Mouse (Mus musculus) stomach, embryonic 15.5 days (tissue): ENCODE measurements around the gene Ccdc22. TPM values are rescaled to one million over a fixed set of nuclear protein-coding genes. Genes with fewer than 3 reads are reported as not detected.

Experiments used
- ATAC-seq: fragments of 200-750 bp; cut with Nextera tagmentation; 2 replicates; pipeline ENCODE4 v1.8.0; 2017; ENCODE audit warnings: low read depth, moderate number of reproducible peaks, moderate TSS enrichment; ENCODE audit not compliant: insufficient read depth, low FRiP score
- H3K27ac ChIP-seq: fragments of 300-500 bp; sonication (generic); 2 replicates; pipeline ENCODE4 v1.5.1; 2015; ENCODE audit warnings: mild to moderate bottlenecking, inconsistent platforms
- H3K27me3 ChIP-seq: fragments of 300-500 bp; sonication (generic); replicated peaks from 2 replicates; pipeline ENCODE4 v1.6.1; 2015; ENCODE audit warnings: inconsistent platforms
- H3K36me3 ChIP-seq: fragments of 300-500 bp; sonication (generic); 2 replicates; pipeline ENCODE4 v1.6.1; 2015; ENCODE audit warnings: inconsistent platforms
- H3K4me1 ChIP-seq: fragments of 300-500 bp; sonication (generic); 2 replicates; pipeline ENCODE4 v1.6.1; 2015; ENCODE audit warnings: inconsistent platforms
- H3K4me2 ChIP-seq: fragments of 300-500 bp; sonication (generic); 2 replicates; pipeline ENCODE4 v1.6.1; 2015; ENCODE audit warnings: mild to moderate bottlenecking, inconsistent platforms
- H3K4me3 ChIP-seq: fragments of 300-500 bp; sonication (generic); replicated peaks from 2 replicates; pipeline ENCODE4 v1.5.1; 2015; ENCODE audit warnings: inconsistent platforms
- H3K9ac ChIP-seq: fragments of 300-500 bp; sonication (generic); 2 replicates; pipeline ENCODE4 v1.6.1; 2015; ENCODE audit warnings: inconsistent platforms
- H3K9me3 ChIP-seq: fragments of 300-500 bp; sonication (generic); 2 replicates; pipeline ENCODE4 v1.6.1; 2016; ENCODE audit warnings: inconsistent platforms
- WGBS: fragments of 180-500 bp; shearing (Covaris S2); methylation state at CpG from one replicate; pipeline ENCODE4 v1.1.7; 2015; 5-methylcytosine and 5-hydroxymethylcytosine counted together
- polyA plus RNA-seq: library from polyadenylated mRNA; unstranded; fragments of >200 nt; fragmentation: Nextera tagmentation; extraction: Ambion mirVana; gene quantifications from 2 replicates; pipeline ENCODE4 v1.2.1, GENCODE M21; 2015

Ccdc22 gene
- polyA plus RNA-seq, 1 experiment from 2014 or later: 28.0 TPM

- Histone ChIP-seq H3K4me1 (peaks cover 3% of the 10 kb centered on the region; the same call in 1 of the 2 replicates), H3K36me3 (no peaks in the 10 kb centered on the region), H3K9ac (no peak overlapping the region), H3K4me3 (no peak overlapping the region), H3K27ac (no peak overlapping the region), H3K9me3 (no peaks in the 10 kb centered on the region), H3K4me2 (no peak overlapping the region), H3K27me3 (no peaks in the 10 kb centered on the region)
- no peak for ATAC-seq
- 81% methylated on average over 9 of the region's 9 CpGs for WGBS
Observed at GRCm38 (mm10) chrX:7571565-7572136, 33.7 kb downstream of the Ccdc22 start.

GRCm38 (mm10) chrX:7570481-7571175, 34.7 kb downstream of the Ccdc22 start:
- Histone ChIP-seq H3K9ac (no peak overlapping the region), H3K4me3 (no peak overlapping the region), H3K27ac (no peak overlapping the region), H3K4me1 (peaks cover 3% of the 10 kb centered on the region; the same call in 1 of the 2 replicates), H3K4me2 (no peak overlapping the region), H3K27me3 (no peaks in the 10 kb centered on the region), H3K36me3 (no peaks in the 10 kb centered on the region), H3K9me3 (no peaks in the 10 kb centered on the region)
- ATAC-seq: no peak
- 64% methylated on average over 7 of the region's 7 CpGs for WGBS

- Histone ChIP-seq H3K9me3 (no peaks in the 10 kb centered on the region), H3K4me3 (no peak overlapping the region), H3K27me3 (no peaks in the 10 kb centered on the region), H3K4me2 (no peak overlapping the region), H3K4me1 (no peaks in the 10 kb centered on the region; the same call in 1 of the 2 replicates), H3K36me3 (no peaks in the 10 kb centered on the region), H3K27ac (no peak overlapping the region), H3K9ac (no peak overlapping the region)
- WGBS: 68% methylated on average over 9 of the region's 9 CpGs
- ATAC-seq: no peak
Observed at GRCm38 (mm10) chrX:7567491-7567890, 37.8 kb downstream of the Ccdc22 start.

GRCm38 (mm10) chrX:7566352-7566751, 39.0 kb downstream of the Ccdc22 start:
- H3K4me1 ChIP-seq: no peaks in the 10 kb centered on the region; the same call in 1 of the 2 replicates
- no peaks in the 10 kb centered on the region for H3K9me3 ChIP-seq
- no peak for ATAC-seq
- 86% methylated on average over 6 of the region's 6 CpGs for WGBS
- no peaks in the 10 kb centered on the region for H3K36me3 ChIP-seq
- H3K4me3 ChIP-seq: no peak overlapping the region
- no peak overlapping the region for H3K4me2 ChIP-seq
- H3K27me3 ChIP-seq: no peaks in the 10 kb centered on the region
- no peak overlapping the region for H3K9ac ChIP-seq
- H3K27ac ChIP-seq: no peak overlapping the region

- Histone ChIP-seq H3K9ac (no peak overlapping the region), H3K36me3 (no peaks in the 10 kb centered on the region), H3K27me3 (no peaks in the 10 kb centered on the region), H3K9me3 (no peaks in the 10 kb centered on the region), H3K4me3 (no peak overlapping the region), H3K27ac (no peak overlapping the region), H3K4me2 (no peak overlapping the region), H3K4me1 (no peaks in the 10 kb centered on the region)
- ATAC-seq: no peak
- WGBS: 30% methylated on average over 2 of the region's 2 CpGs
Observed at GRCm38 (mm10) chrX:7563076-7563475, 42.2 kb downstream of the Ccdc22 start.

- no peak overlapping the region for H3K9ac ChIP-seq
- H3K36me3 ChIP-seq: no peaks in the 10 kb centered on the region
- no peak for ATAC-seq
- no peak overlapping the region for H3K27ac ChIP-seq
- H3K27me3 ChIP-seq: no peaks in the 10 kb centered on the region
- H3K4me3 ChIP-seq: no peak overlapping the region
- no peak overlapping the region for H3K4me2 ChIP-seq
- H3K9me3 ChIP-seq: no peaks in the 10 kb centered on the region
- H3K4me1 ChIP-seq: no peaks in the 10 kb centered on the region
- 93% methylated on average over 4 of the region's 4 CpGs for WGBS
Observed at GRCm38 (mm10) chrX:7553474-7553873, 51.8 kb downstream of the Ccdc22 start.

Other genes with a start within 250 kb of the Ccdc22 start
- gene Usp27x, start 229.7 kb downstream of the Ccdc22 start, polyA plus RNA-seq: 0.82 and 0.84 TPM in 2 replicates
- 0.04 and 0.12 TPM in 2 replicates for gene Foxp3, start 31.9 kb downstream of the Ccdc22 start, polyA plus RNA-seq
- gene Ppp1r3f, start 31.2 kb downstream of the Ccdc22 start, polyA plus RNA-seq: 1.6 and 2.0 TPM in 2 replicates
- gene Cacna1f, start 1.6 kb upstream of the Ccdc22 start, polyA plus RNA-seq: 0.04 TPM in 1 of 2 replicates, not detected in the other
- 7.3 and 7.5 TPM in 2 replicates for gene Syp, start 33.0 kb upstream of the Ccdc22 start, polyA plus RNA-seq
- 10.7 and 10.8 TPM in 2 replicates for gene Prickle3, start 51.7 kb upstream of the Ccdc22 start, polyA plus RNA-seq
- 223 and 255 TPM in 2 replicates for gene Plp2, start 65.9 kb upstream of the Ccdc22 start, polyA plus RNA-seq
- gene Magix, start 75.7 kb upstream of the Ccdc22 start, polyA plus RNA-seq: 0.54 and 0.74 TPM in 2 replicates
- 33.0 and 34.9 TPM in 2 replicates for gene Gpkow, start 91.6 kb upstream of the Ccdc22 start, polyA plus RNA-seq
- 32.0 and 32.5 TPM in 2 replicates for gene Wdr45, start 108.8 kb upstream of the Ccdc22 start, polyA plus RNA-seq
- 1.5 TPM in 1 of 2 replicates, not detected in the other for gene Gm45208, start 116.7 kb upstream of the Ccdc22 start, polyA plus RNA-seq
- 58.3 and 60.9 TPM in 2 replicates for gene Praf2, start 122.9 kb upstream of the Ccdc22 start, polyA plus RNA-seq
- gene Ccdc120, start 145.4 kb upstream of the Ccdc22 start, polyA plus RNA-seq: 16.0 and 22.2 TPM in 2 replicates
- gene Tfe3, start 157.0 kb upstream of the Ccdc22 start, polyA plus RNA-seq: 26.2 and 29.9 TPM in 2 replicates
- gene Gripap1, start 184.2 kb upstream of the Ccdc22 start, polyA plus RNA-seq: 38.9 and 42.4 TPM in 2 replicates
- 1.4 and 1.5 TPM in 2 replicates for gene Kcnd1, start 216.8 kb upstream of the Ccdc22 start, polyA plus RNA-seq
- gene Otud5, start 235.8 kb upstream of the Ccdc22 start, polyA plus RNA-seq: 44.3 and 44.7 TPM in 2 replicates